Mouse (Mus musculus) ES-Bruce4 (cell line): ENCODE data around the gene Slc47a2.

Experiments
- CTCF ChIP-seq: IDR thresholded peaks from one replicate; pipeline ENCODE4 v1.8.1; 2011; ENCODE audit warnings: low read depth, low read length
- EP300 ChIP-seq: IDR thresholded peaks from 2 replicates; pipeline ENCODE4 v1.6.1; 2011; ENCODE audit warnings: low read depth, low read length; ENCODE audit not compliant: insufficient read depth
- POLR2A ChIP-seq: IDR thresholded peaks from one replicate; pipeline ENCODE4 v1.8.1; 2011; ENCODE audit warnings: low read length; ENCODE audit not compliant: insufficient read depth

DNA sequence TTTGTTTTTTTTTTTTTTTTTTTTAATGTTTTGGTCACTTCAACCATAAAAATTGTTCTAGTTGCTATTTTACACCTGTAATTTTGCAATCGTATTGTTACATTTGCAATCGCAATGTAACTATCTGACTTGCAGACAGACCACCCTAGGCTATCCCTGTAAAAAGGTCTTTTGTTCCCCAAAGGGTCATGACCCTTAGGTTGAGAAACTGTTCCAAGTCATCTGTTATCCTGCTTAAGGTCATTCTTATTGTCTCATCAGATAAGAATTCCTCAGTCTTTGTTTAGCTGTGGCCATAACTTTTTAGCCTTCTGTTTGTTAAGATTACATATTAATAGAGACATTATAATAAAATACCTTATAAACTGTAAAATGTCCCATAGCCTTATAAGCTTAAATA lies 49.4 kb downstream of the Slc47a2 start:
- TF ChIP-seq CTCF (no peak), EP300 (no peak), POLR2A (no peak)
